In the genomic region with DNA sequence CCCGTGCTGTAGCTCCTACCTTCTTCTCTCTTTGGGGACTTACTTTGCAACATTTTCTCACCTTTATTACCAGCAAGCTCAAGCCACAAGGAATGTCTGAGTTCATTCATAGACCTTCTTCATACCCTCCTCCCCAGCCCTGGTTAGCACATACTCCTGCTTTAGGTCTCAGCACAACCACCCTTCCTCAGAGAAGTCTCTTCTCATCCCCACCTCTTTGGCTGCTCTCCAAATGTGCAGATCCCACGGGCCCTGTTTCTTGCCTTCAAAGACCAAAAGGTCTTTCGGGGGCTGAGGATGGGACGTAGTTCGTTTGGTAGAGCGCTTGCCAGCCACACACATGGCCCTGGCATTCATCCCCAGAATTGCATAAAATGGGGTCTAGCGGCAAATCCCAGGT, we compare ENCODE assay signal across 22 mouse cellular contexts. TPM values are rescaled to one million over a fixed set of nuclear protein-coding genes. Genes with fewer than 3 reads are reported as not detected.
DNase-seq lines count a peak whose midpoint lies in the region; ATAC-seq and TF ChIP-seq lines count a peak whose summit lies in the region.
"Had no signal": no experiment of that assay in that cellular context is flagged by ENCODE, and none has a peak within 500 bp of the region (broad histone marks: within the 10 kb centered on the region; RNA-seq: fewer than 3 reads in every experiment).

No protein-coding gene starts in this region.

- DNase-seq in heart, embryonic 10.5 days (ENCODE audit: low spot score): peak; percentile 76
- no peak for DNase-seq in heart, adult 8-10 months (ENCODE audit: low spot score)
- DNase-seq in heart, postnatal 0 days (ENCODE audit: low spot score): no peak
- DNase-seq in heart, postnatal 36 days: no peak
- peak; percentile 25 for DNase-seq in lung, embryonic 14.5 days
- DNase-seq in lung, postnatal 14 days: no peak
- DNase-seq in midbrain, embryonic 14.5 days: no peak
- DNase-seq: adrenal gland, postnatal 14 days; cerebellum, adult 11-12 months; cerebellum, postnatal 36 days; kidney, adult 11 months; layer of hippocampus, adult 9-11 months; lung, postnatal 10 days; retina, postnatal 1 day; thymus, postnatal 14 days had no signal

- H3K4me1 ChIP-seq in heart, embryonic 10.5 days: peaks cover 36% of the 10 kb centered on the region
- peaks cover 14% of the 10 kb centered on the region for H3K4me1 ChIP-seq in heart, postnatal 0 days (ENCODE audit: control insufficient read depth, insufficient read depth)
- peaks cover 15% of the 10 kb centered on the region; the same call in 1 of the 2 replicates for H3K4me1 ChIP-seq in lung, embryonic 14.5 days (ENCODE audit: insufficient read depth)
- peaks cover 37% of the 10 kb centered on the region for H3K4me1 ChIP-seq in limb, embryonic 13.5 days
- H3K4me1 ChIP-seq in midbrain, embryonic 14.5 days (ENCODE audit: control insufficient read depth, insufficient read depth, low read length): no peaks in the 10 kb centered on the region

- peaks cover 15% of the 10 kb centered on the region; the same call in 1 of the 2 replicates for H3K36me3 ChIP-seq in heart, embryonic 10.5 days
- 0 out of 2 replicates have a peak, but pooled peaks cover 5% of the 10 kb centered on the region for H3K36me3 ChIP-seq in heart, postnatal 0 days (replicated peaks; ENCODE audit: control insufficient read depth, insufficient read depth, low read length)
- H3K36me3 ChIP-seq in lung, embryonic 14.5 days (ENCODE audit: insufficient read depth): no peaks in the 10 kb centered on the region; the same call in 1 of the 2 replicates
- H3K36me3 ChIP-seq in limb, embryonic 13.5 days: peaks cover 4% of the 10 kb centered on the region; the same call in 1 of the 2 replicates
- H3K36me3 ChIP-seq in midbrain, embryonic 14.5 days (ENCODE audit: control insufficient read depth, insufficient read depth, low read length): no peaks in the 10 kb centered on the region
- H3K36me3 ChIP-seq: limb, embryonic 15.5 days; liver, embryonic 15.5 days had no signal

- H3K9ac ChIP-seq in heart, postnatal 0 days (replicated peaks; ENCODE audit: low read depth, low read length): no peak overlapping the region
- no peak overlapping the region for H3K9ac ChIP-seq in lung, embryonic 14.5 days
- H3K9ac ChIP-seq in limb, embryonic 13.5 days: no peak overlapping the region
- no peak overlapping the region for H3K9ac ChIP-seq in midbrain, embryonic 14.5 days (replicated peaks; ENCODE audit: low read length)
- H3K9ac ChIP-seq: limb, embryonic 15.5 days; liver, embryonic 15.5 days had no signal

- intact Hi-C loops in heart, postnatal 36 days (cut with DNase I): no loop called here

- peak overlapping the region; percentile 36; the same call in 1 of the 2 replicates for H3K4me3 ChIP-seq in heart, embryonic 10.5 days
- H3K4me3 ChIP-seq in heart, postnatal 0 days (ENCODE audit: low read depth, low read length): no peak overlapping the region
- H3K4me3 ChIP-seq in lung, embryonic 14.5 days (ENCODE audit: low read depth, low read length): no peak overlapping the region
- H3K4me3 ChIP-seq in limb, embryonic 13.5 days: no peak overlapping the region
- H3K4me3 ChIP-seq in midbrain, embryonic 14.5 days (replicated peaks; ENCODE audit: low read depth, low read length): no peak overlapping the region
- H3K4me3 ChIP-seq: left cerebral cortex, adult 2 months; limb, embryonic 15.5 days; liver, embryonic 15.5 days had no signal

- TF ChIP-seq EP300 in heart, postnatal 0 days (IDR thresholded peaks at IDR 0.05; ENCODE audit: low read depth): no peak

- no peak for ATAC-seq in heart, postnatal 0 days (ENCODE audit: insufficient read depth, low read depth)
- ATAC-seq in lung, embryonic 14.5 days (ENCODE audit: insufficient read depth): no peak
- no peak for ATAC-seq in limb, embryonic 13.5 days (ENCODE audit: low FRiP score, low read depth)
- no peak for ATAC-seq in midbrain, embryonic 14.5 days (ENCODE audit: low FRiP score, low TSS enrichment)
- ATAC-seq: hindbrain, embryonic 16.5 days; midbrain, embryonic 16.5 days had no signal

- peak overlapping the region; percentile 76 for H3K27ac ChIP-seq in heart, embryonic 10.5 days
- no peak overlapping the region for H3K27ac ChIP-seq in heart, postnatal 0 days (ENCODE audit: low read depth)
- H3K27ac ChIP-seq in lung, embryonic 14.5 days (ENCODE audit: low read depth): no peak overlapping the region
- H3K27ac ChIP-seq in limb, embryonic 13.5 days: no peak overlapping the region
- H3K27ac ChIP-seq in midbrain, embryonic 14.5 days (replicated peaks; ENCODE audit: low read depth, low read length): no peak overlapping the region
- H3K27ac ChIP-seq: left cerebral cortex, adult 2 months; limb, embryonic 15.5 days; liver, embryonic 15.5 days had no signal

- H3K4me2 ChIP-seq in heart, postnatal 0 days (ENCODE audit: low read depth, low read length): peak overlapping the region; percentile 10; the same call in 1 of the 2 replicates
- no peak overlapping the region for H3K4me2 ChIP-seq in lung, embryonic 14.5 days
- H3K4me2 ChIP-seq in limb, embryonic 13.5 days (replicated peaks): peak overlapping the region; percentile 15
- no peak overlapping the region for H3K4me2 ChIP-seq in midbrain, embryonic 14.5 days (ENCODE audit: low read length)
- H3K4me2 ChIP-seq: limb, embryonic 15.5 days; liver, embryonic 15.5 days had no signal

- 29% methylated on average over 7 of the region's 7 CpGs for WGBS in heart, embryonic 10.5 days
- WGBS in heart, postnatal 0 days: 32% methylated on average over 7 of the region's 7 CpGs
- 32% methylated on average over 7 of the region's 7 CpGs for WGBS in lung, embryonic 14.5 days
- 23% methylated on average over 7 of the region's 7 CpGs for WGBS in limb, embryonic 13.5 days
- 63% methylated on average over 7 of the region's 7 CpGs for WGBS in midbrain, embryonic 14.5 days

- TF ChIP-seq CTCF in heart, postnatal 0 days (IDR thresholded peaks at IDR 0.05; ENCODE audit: low read depth): no peak
- TF ChIP-seq CTCF in lung, embryonic 14.5 days (IDR thresholded peaks at IDR 0.05; ENCODE audit: low read depth): no peak

- H3K27me3 ChIP-seq in heart, embryonic 10.5 days (ENCODE audit: insufficient read depth, poor library complexity, severe bottlenecking): no peaks in the 10 kb centered on the region
- H3K27me3 ChIP-seq in heart, postnatal 0 days (ENCODE audit: control insufficient read depth, insufficient read depth, low read length): no peaks in the 10 kb centered on the region
- no peaks in the 10 kb centered on the region for H3K27me3 ChIP-seq in lung, embryonic 14.5 days (ENCODE audit: insufficient read depth, low read length)
- no peaks in the 10 kb centered on the region for H3K27me3 ChIP-seq in limb, embryonic 13.5 days
- H3K27me3 ChIP-seq in midbrain, embryonic 14.5 days (ENCODE audit: control insufficient read depth, insufficient read depth, low read length): no peaks in the 10 kb centered on the region
- H3K27me3 ChIP-seq: CH12.LX; limb, embryonic 15.5 days; liver, embryonic 15.5 days had no signal

- no peaks in the 10 kb centered on the region for H3K9me3 ChIP-seq in heart, embryonic 10.5 days
- no peaks in the 10 kb centered on the region for H3K9me3 ChIP-seq in heart, postnatal 0 days (replicated peaks; ENCODE audit: control insufficient read depth, low read length)
- H3K9me3 ChIP-seq in lung, embryonic 14.5 days (ENCODE audit: low read depth, low read length): no peaks in the 10 kb centered on the region
- H3K9me3 ChIP-seq in limb, embryonic 13.5 days: no peaks in the 10 kb centered on the region
- no peaks in the 10 kb centered on the region for H3K9me3 ChIP-seq in midbrain, embryonic 14.5 days (ENCODE audit: control insufficient read depth, low read length)
- H3K9me3 ChIP-seq: limb, embryonic 15.5 days; liver, embryonic 15.5 days had no signal

RNA-seq across cellular contexts. Expression of a gene that starts 13.8 kb away (rescaled TPM):
- polyA plus RNA-seq in heart, embryonic 10.5 days (2016; fragmentation: Nextera tagmentation; extraction: Ambion mirVana): 7.4 and 8.6 TPM in 2 replicates
- 1 to 10 TPM; 3.3 to 4.2 (median 3.7) TPM for total RNA-seq in heart, adult 8-10 months (2022)
- total RNA-seq in heart, postnatal 0 days (2014; rRNA removed; ENCODE audit: low replicate concordance): 3.0 and 6.1 TPM in 2 replicates
- polyA plus RNA-seq in heart, postnatal 0 days (2015; fragmentation: Nextera tagmentation; extraction: Ambion mirVana): 2.2 and 2.5 TPM in 2 replicates
- total RNA-seq in heart, postnatal 36 days (2021): 1 to 10 TPM; 3.0 to 4.6 TPM
- polyA plus RNA-seq in lung, embryonic 14.5 days (2014; fragmentation: Nextera tagmentation; extraction: Ambion mirVana): 9.1 and 12.1 TPM in 2 replicates
- polyA plus RNA-seq in limb, embryonic 13.5 days (2015; fragmentation: Nextera tagmentation; extraction: Ambion mirVana): 8.5 and 10.1 TPM in 2 replicates
- polyA plus RNA-seq in midbrain, embryonic 14.5 days (2014; fragmentation: Nextera tagmentation; extraction: Ambion mirVana): 3.5 and 6.2 TPM in 2 replicates

Comparison
In these comparisons a context has a peak if more than half of its experiments do, and no peak if none do; other contexts are left out.
1. DNase-seq: peak in heart, embryonic 10.5 days (single experiment) and lung, embryonic 14.5 days (single experiment); none in heart, adult 8-10 months (single experiment), heart, postnatal 0 days (single experiment), heart, postnatal 36 days (0 of 2), lung, postnatal 14 days (single experiment) and midbrain, embryonic 14.5 days (single experiment).
2. H3K4me2 ChIP-seq: peak in heart, postnatal 0 days (single experiment) and limb, embryonic 13.5 days (single experiment); none in lung, embryonic 14.5 days (single experiment) and midbrain, embryonic 14.5 days (single experiment).